Mouse (Mus musculus) embryonic facial prominence, embryonic 10.5 days (tissue): ENCODE results near the gene Arhgap27. TPM values are rescaled to one million over a fixed set of nuclear protein-coding genes. Genes with fewer than 3 reads are reported as not detected.
"Not testable (repeated sequence)": the region's sequence is repeated elsewhere in the genome, so short reads cannot be mapped to it uniquely, and the experiment has no call there.

Experiments
- DNase-seq: peaks from one replicate; pipeline ENCODE4 v3.0.0-alpha.2; 2017; ENCODE audit warnings: low spot score
- H3K27ac ChIP-seq: fragments of 300-500 bp; sonication (generic); replicated peaks from 2 replicates; pipeline ENCODE4 v1.5.1; 2016; ENCODE audit warnings: mild to moderate bottlenecking
- H3K27me3 ChIP-seq: fragments of 300-500 bp; sonication (generic); replicated peaks from 2 replicates; pipeline ENCODE4 v1.6.1; 2016; ENCODE audit warnings: low read depth, mild to moderate bottlenecking; ENCODE audit not compliant: poor library complexity, severe bottlenecking
- H3K36me3 ChIP-seq: fragments of 300-500 bp; sonication (generic); replicated peaks from 2 replicates; pipeline ENCODE4 v1.6.1; 2016; ENCODE audit warnings: mild to moderate bottlenecking, moderate library complexity
- H3K4me1 ChIP-seq: fragments of 300-500 bp; sonication (generic); 2 replicates; pipeline ENCODE4 v1.6.1; 2016
- H3K4me3 ChIP-seq: fragments of 300-500 bp; sonication (generic); 2 replicates; pipeline ENCODE4 v1.5.1; 2016; ENCODE audit warnings: mild to moderate bottlenecking, moderate library complexity
- H3K9me3 ChIP-seq: fragments of 300-500 bp; sonication (generic); 2 replicates; pipeline ENCODE4 v1.6.1; 2016; ENCODE audit warnings: mild to moderate bottlenecking
- WGBS: fragments of 180-500 bp; shearing (Covaris S2); methylation state at CpG from one replicate; pipeline ENCODE4 v1.1.7; 2016; 5-methylcytosine and 5-hydroxymethylcytosine counted together
- polyA plus RNA-seq: library from polyadenylated mRNA; unstranded; fragments of >200 nt; fragmentation: Nextera tagmentation; extraction: Ambion mirVana; gene quantifications from 2 replicates; pipeline ENCODE4 v1.2.1, GENCODE M21; 2016

The Arhgap27 gene
- polyA plus RNA-seq, 1 experiment from 2014 or later = 5.8 TPM

- peaks cover 17% of the 10 kb centered on the region for H3K4me1 ChIP-seq
- no peaks in the 10 kb centered on the region for H3K36me3 ChIP-seq
- H3K27ac ChIP-seq = no peak overlapping the region
- 79% methylated on average over 6 of the region's 6 CpGs for WGBS
- no peaks in the 10 kb centered on the region for H3K9me3 ChIP-seq
- DNase-seq = no peak
- no peaks in the 10 kb centered on the region; the same call in 1 of the 2 replicates for H3K27me3 ChIP-seq
- H3K4me3 ChIP-seq = no peak overlapping the region
Measured at GRCm38 (mm10) chr11:103294066-103294465, 69.4 kb downstream of the Arhgap27 start.

DNA sequence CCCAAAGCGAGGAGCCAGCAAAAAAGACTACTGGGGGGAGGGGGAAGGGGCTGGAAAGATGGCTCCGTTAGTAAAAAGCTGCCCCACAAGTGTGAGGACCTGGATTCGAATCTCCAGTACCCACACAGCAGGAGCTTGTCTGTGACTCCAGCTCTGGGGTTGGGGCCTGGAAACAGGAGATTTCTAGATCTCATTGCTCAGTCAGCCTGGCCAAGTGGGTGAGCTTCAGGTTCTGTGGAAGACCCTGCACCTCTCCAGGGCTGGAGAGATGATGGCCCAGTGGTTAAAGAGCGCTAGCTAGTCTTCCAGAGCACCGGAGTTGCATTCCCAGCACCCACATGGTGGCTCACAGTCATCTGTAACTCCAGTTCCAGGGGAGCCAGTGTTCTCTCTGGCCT is 70.6 kb downstream of the Arhgap27 start:
- Histone ChIP-seq H3K27ac (no peak overlapping the region), H3K4me3 (no peak overlapping the region), H3K27me3 (no peaks in the 10 kb centered on the region; the same call in 1 of the 2 replicates), H3K4me1 (peaks cover 17% of the 10 kb centered on the region), H3K36me3 (no peaks in the 10 kb centered on the region), H3K9me3 (no peaks in the 10 kb centered on the region)
- WGBS = 87% methylated on average over 5 of the region's 5 CpGs
- DNase-seq = no peak

DNA sequence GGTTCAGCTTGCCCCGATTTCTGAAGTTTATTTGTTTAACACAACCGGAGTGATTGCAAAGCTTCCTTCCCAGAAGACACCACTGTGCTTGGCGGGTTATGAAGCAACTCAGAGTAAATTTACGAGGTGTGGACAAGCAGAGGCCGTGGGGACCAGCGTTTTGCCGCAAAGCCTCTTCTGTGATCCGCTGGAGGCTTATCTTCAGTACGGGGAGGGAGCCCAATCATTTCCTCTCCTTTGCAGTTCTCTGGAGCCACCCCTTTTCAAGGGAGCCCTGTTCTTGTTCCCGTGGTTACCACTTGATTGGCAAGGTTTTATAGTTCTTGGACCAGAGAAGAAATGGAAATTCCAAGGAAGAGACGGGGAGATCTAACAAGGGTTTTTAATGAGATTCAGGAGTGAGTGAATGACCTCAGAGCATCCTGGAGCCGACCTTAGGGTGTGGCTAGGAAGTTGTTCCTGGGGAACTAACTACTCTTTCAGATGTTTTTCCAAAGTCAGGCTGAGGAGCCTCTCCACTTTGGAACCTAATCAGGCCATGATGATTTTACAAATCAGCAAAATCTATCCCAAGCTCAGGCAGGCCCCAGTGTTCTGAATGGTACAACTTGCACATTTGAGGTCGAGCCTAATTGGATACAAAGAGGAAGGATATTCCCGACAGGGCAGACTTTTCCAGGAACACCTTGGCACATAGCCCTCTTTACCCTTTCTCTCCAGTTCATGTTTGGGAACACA is 71.2 kb downstream of the Arhgap27 start:
- no peak overlapping the region for H3K27ac ChIP-seq
- DNase-seq = no peak
- H3K4me1 ChIP-seq = peaks cover 17% of the 10 kb centered on the region
- H3K27me3 ChIP-seq = no peaks in the 10 kb centered on the region; the same call in 1 of the 2 replicates
- no peak overlapping the region for H3K4me3 ChIP-seq
- WGBS = 28% methylated on average over 14 of the region's 14 CpGs
- H3K9me3 ChIP-seq = no peaks in the 10 kb centered on the region
- H3K36me3 ChIP-seq = no peaks in the 10 kb centered on the region

- not testable (repeated sequence) for DNase-seq, H3K36me3 ChIP-seq, H3K4me3 ChIP-seq, H3K9me3 ChIP-seq, H3K27ac ChIP-seq, H3K27me3 ChIP-seq
- WGBS = 93% methylated on average over 7 of the region's 7 CpGs
- peaks cover 23% of the 10 kb centered on the region for H3K4me1 ChIP-seq
Measured at GRCm38 (mm10) chr11:103290841-103291240, 72.7 kb downstream of the Arhgap27 start.

DNA sequence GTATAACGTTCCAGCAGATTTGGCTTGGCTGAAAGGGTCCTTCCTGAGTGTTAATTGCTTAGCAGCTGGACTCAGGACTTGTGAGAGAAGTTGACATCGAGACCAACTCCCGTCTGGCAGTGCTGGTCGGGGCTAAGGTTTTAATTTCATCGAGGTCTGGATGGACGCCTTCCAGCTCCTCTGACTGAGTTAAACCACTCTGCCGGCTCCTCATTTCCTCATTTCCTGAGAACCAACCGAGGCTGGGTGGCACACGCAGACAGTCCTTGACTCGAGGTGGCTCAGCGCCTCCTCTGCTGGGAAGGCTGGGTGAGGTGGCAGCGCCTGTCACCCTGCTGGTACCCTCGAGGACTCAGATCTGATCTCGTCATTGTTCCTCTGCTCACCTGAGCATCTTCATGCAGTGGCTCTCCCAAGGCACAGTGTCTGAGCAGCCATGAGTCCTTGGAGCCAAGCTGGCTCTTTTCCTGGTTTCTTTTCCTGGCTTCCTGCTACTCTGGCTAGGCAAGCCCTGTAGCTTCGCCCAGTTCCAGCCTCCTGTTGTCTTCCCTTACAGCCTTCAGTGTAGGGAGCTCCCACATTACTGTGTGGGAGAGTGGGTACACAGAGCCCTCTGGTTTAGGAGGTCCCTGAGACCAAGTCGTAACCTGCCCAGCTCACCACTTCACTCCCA is 75.1 kb downstream of the Arhgap27 start:
- H3K36me3 ChIP-seq = no peaks in the 10 kb centered on the region
- no peaks in the 10 kb centered on the region for H3K9me3 ChIP-seq
- peak overlapping the region; percentile 35; the same call in 1 of the 2 replicates for H3K27ac ChIP-seq
- no peak overlapping the region for H3K4me3 ChIP-seq
- WGBS = 70% methylated on average over 16 of the region's 16 CpGs
- H3K4me1 ChIP-seq = peaks cover 27% of the 10 kb centered on the region
- no peak for DNase-seq
- H3K27me3 ChIP-seq = no peaks in the 10 kb centered on the region; the same call in 1 of the 2 replicates

GRCm38 (mm10) chr11:103286910-103287309 is 76.6 kb downstream of the Arhgap27 start:
- DNase-seq = no peak
- WGBS = 92% methylated on average over 5 of the region's 5 CpGs
- Histone ChIP-seq H3K27me3 (no peaks in the 10 kb centered on the region; the same call in 1 of the 2 replicates), H3K36me3 (no peaks in the 10 kb centered on the region), H3K4me3 (no peak overlapping the region), H3K9me3 (no peaks in the 10 kb centered on the region), H3K27ac (no peak overlapping the region), H3K4me1 (peaks cover 17% of the 10 kb centered on the region)

DNA sequence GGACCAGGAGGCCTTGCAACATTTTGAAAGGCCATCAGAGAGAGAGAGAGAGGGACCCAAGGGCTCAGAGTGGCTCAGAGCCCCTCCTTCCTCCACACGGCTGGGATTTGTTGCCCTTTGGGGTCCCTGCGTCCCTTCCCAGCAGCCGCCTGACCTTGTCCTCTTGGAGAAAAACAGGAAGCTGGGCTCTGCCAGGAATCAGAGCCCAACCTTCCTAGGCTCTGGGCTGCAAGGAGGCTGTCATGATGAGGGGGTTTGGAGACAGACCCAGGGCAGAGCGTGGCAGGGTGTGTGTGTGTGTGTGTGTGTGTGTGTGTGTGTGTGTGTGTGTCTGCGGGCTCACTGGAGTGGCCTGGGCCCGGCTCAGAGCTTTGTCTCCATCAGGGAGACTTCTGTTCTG is 77.5 kb downstream of the Arhgap27 start:
- H3K9me3 ChIP-seq = no peaks in the 10 kb centered on the region
- no peaks in the 10 kb centered on the region for H3K36me3 ChIP-seq
- H3K27ac ChIP-seq = peak overlapping the region; percentile 49
- 46% methylated on average over 6 of the region's 6 CpGs for WGBS
- no peaks in the 10 kb centered on the region for H3K27me3 ChIP-seq
- no peak overlapping the region for H3K4me3 ChIP-seq
- H3K4me1 ChIP-seq = peaks cover 21% of the 10 kb centered on the region
- DNase-seq = peak; percentile 52

GRCm38 (mm10) chr11:103285276-103285675 is 78.2 kb downstream of the Arhgap27 start:
- DNase-seq = no peak
- WGBS = 88% methylated on average over 10 of the region's 10 CpGs
- peak overlapping the region; percentile 49 for H3K27ac ChIP-seq

DNA sequence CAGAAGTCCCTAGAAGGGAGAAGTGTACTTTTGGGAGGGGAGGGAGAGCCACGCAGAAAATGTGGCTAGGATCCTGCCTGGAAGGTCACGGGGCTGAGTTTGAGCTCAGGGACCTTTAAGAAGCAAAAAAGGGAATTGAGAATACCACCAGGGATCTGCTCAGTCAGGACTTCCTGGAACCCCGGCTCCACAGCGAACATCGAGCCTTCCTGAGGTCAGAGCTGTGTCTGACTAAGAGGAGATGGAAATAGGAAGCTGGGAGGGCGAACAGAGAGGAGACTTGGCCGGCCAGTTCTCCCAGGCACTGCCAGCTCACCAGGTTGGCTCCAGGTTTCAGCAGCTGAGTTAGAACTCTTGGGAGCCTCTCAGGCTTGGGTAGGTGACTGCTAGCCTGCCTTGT is 81.7 kb downstream of the Arhgap27 start:
- H3K36me3 ChIP-seq = no peaks in the 10 kb centered on the region
- DNase-seq = no peak
- H3K9me3 ChIP-seq = no peaks in the 10 kb centered on the region
- H3K27ac ChIP-seq = no peak overlapping the region
- H3K4me1 ChIP-seq = peaks cover 25% of the 10 kb centered on the region
- H3K4me3 ChIP-seq = no peak overlapping the region
- H3K27me3 ChIP-seq = no peaks in the 10 kb centered on the region
- 69% methylated on average over 7 of the region's 7 CpGs for WGBS

More at GRCm38 (mm10) chr11:103285276-103285675, 78.2 kb downstream of the Arhgap27 start:
- no peaks in the 10 kb centered on the region for H3K27me3 ChIP-seq
- no peaks in the 10 kb centered on the region for H3K36me3 ChIP-seq
- H3K4me1 ChIP-seq = peaks cover 22% of the 10 kb centered on the region
- H3K4me3 ChIP-seq = no peak overlapping the region
- H3K9me3 ChIP-seq = no peaks in the 10 kb centered on the region

Other genes starting within 250 kb of the Arhgap27 start
- 2.8 and 2.9 TPM in 2 replicates for gene Hexim1, start 247.5 kb downstream of the Arhgap27 start, polyA plus RNA-seq
- 8.4 and 10.9 TPM in 2 replicates for gene Hexim2, start 231.3 kb downstream of the Arhgap27 start, polyA plus RNA-seq
- gene Fmnl1, start 192.6 kb downstream of the Arhgap27 start, polyA plus RNA-seq = 0.49 and 0.67 TPM in 2 replicates
- 0.47 and 0.49 TPM in 2 replicates for gene 1700023F06Rik, start 155.1 kb downstream of the Arhgap27 start, polyA plus RNA-seq
- not detected in 2 replicates for gene Spata32, start 145.3 kb downstream of the Arhgap27 start, polyA plus RNA-seq
- gene Map3k14, start 96.2 kb downstream of the Arhgap27 start, polyA plus RNA-seq = 3.1 and 3.2 TPM in 2 replicates
- 8.1 and 8.9 TPM in 2 replicates for gene Plekhm1, start 49.0 kb upstream of the Arhgap27 start, polyA plus RNA-seq
- not detected in 2 replicates for gene Lrrc37a, start 140.9 kb upstream of the Arhgap27 start, polyA plus RNA-seq